23 mouse cellular contexts compared by ENCODE assay signal in genomic region chr8:83377231-83377630, GRCm38 (mm10). TPM values are rescaled to one million over a fixed set of nuclear protein-coding genes. Genes with fewer than 3 reads are reported as not detected.
"Had no signal": no experiment of that assay in that cellular context is flagged by ENCODE, and none has a peak within 500 bp of the region (broad histone marks: within the 10 kb centered on the region; RNA-seq: fewer than 3 reads in every experiment).

No protein-coding gene starts in this region.

- H3K9ac ChIP-seq: neural tube, embryonic 13.5 days; neural tube, embryonic 15.5 days; stomach, embryonic 15.5 days had no signal

- H3K27ac ChIP-seq: neural tube, embryonic 13.5 days; neural tube, embryonic 15.5 days; stomach, embryonic 15.5 days; stomach, postnatal 0 days had no signal

- DNase-seq: retina, postnatal 1 day; right cerebral cortex, adult 18-20 months; right cerebral cortex, postnatal 14 days; right cerebral cortex, postnatal 25 days; right cerebral cortex, postnatal 4 days; spleen, adult 18-20 months; thymus, adult 18-20 months; thymus, adult 2 months; thymus, postnatal 14 days; thymus, postnatal 25 days; thymus, postnatal 36 days; thymus, postnatal 4 days had no signal

- H3K9me3 ChIP-seq: neural tube, embryonic 13.5 days; neural tube, embryonic 15.5 days; stomach, embryonic 15.5 days had no signal

- H3K4me1 ChIP-seq: neural tube, embryonic 13.5 days; neural tube, embryonic 15.5 days; stomach, embryonic 15.5 days had no signal

- H3K36me3 ChIP-seq: neural tube, embryonic 13.5 days; neural tube, embryonic 15.5 days; stomach, embryonic 15.5 days had no signal

- H3K4me3 ChIP-seq: neural tube, embryonic 13.5 days; neural tube, embryonic 15.5 days; stomach, embryonic 15.5 days had no signal

- H3K4me2 ChIP-seq: neural tube, embryonic 13.5 days; neural tube, embryonic 15.5 days; stomach, embryonic 15.5 days had no signal

- H3K27me3 ChIP-seq: neural tube, embryonic 13.5 days; neural tube, embryonic 15.5 days; stomach, embryonic 15.5 days had no signal

RNA-seq across cellular contexts. Expression of gene Clgn, which starts 12.4 kb away (rescaled TPM):
- total RNA-seq: neutrophil, adult 5-6 weeks had no signal
- polyA plus RNA-seq: small intestine, adult 2 months had no signal

RNA-seq across cellular contexts. Expression of gene Mgat4d, which starts 29.0 kb away (rescaled TPM):
- total RNA-seq: neutrophil, adult 5-6 weeks had no signal
- polyA plus RNA-seq: neural tube, embryonic 13.5 days; neural tube, embryonic 14.5 days; neural tube, embryonic 15.5 days; small intestine, adult 2 months; spleen, adult 2 months; stomach, embryonic 14.5 days; stomach, embryonic 15.5 days; stomach, embryonic 16.5 days; stomach, postnatal 0 days; thymus, adult 2 months; thymus, postnatal 0 days had no signal
